Mouse (Mus musculus) adrenal gland, adult 2 months (tissue): Measurements from ENCODE around the gene Stat6. TPM values are rescaled to one million over a fixed set of nuclear protein-coding genes. Genes with fewer than 3 reads are reported as not detected.
A peak's percentile ranks its signal among the peaks of the same experiment; 100 is the strongest.

Experiments used
- DNase-seq: peaks from one replicate; pipeline ENCODE4 v3.0.0; 2021
- long read RNA-seq: library from polyadenylated mRNA; stranded (forward); transcript quantifications from one replicate; pipeline ENCODE4 v2.0.0, GENCODE M21; 2021
- polyA plus RNA-seq: library from polyadenylated mRNA; depleted of rRNA; stranded (reverse); fragments of >200 nt; gene quantifications from 2 replicates; pipeline ENCODE4 v1.2.3, GENCODE M21; 2012; rRNA removed
- total RNA-seq, 2 experiments: library from RNA; stranded (reverse); gene quantifications; 2 replicates each; pipeline ENCODE4 v1.2.3; 2021

The Stat6 gene
- total RNA-seq = 100 to 1,000 TPM in 1 of 2 experiments, 10 to 100 TPM in 1; 88.3 to 109 TPM
- polyA plus RNA-seq = 67.6 and 83.8 TPM in 2 replicates
- long read RNA-seq, transcript Stat6-201 (22 exons, 3,775 nt) = major isoform, 48 of 62 reads
- long read RNA-seq, partial matches to known transcripts = 7 of 62 reads
- long read RNA-seq, other reads (novel, unspliced or antisense) = 7 of 62 reads

GRCm38 (mm10) chr10:127642772-127643552, at the start of gene Stat6:
TSS of gene Stat6 (plus strand) at chr10:127642986.
- peak; percentile 90 for DNase-seq

- DNase-seq = no peak
Measured at GRCm38 (mm10) chr10:127594405-127594804, 48.4 kb upstream of the Stat6 start.

DNA sequence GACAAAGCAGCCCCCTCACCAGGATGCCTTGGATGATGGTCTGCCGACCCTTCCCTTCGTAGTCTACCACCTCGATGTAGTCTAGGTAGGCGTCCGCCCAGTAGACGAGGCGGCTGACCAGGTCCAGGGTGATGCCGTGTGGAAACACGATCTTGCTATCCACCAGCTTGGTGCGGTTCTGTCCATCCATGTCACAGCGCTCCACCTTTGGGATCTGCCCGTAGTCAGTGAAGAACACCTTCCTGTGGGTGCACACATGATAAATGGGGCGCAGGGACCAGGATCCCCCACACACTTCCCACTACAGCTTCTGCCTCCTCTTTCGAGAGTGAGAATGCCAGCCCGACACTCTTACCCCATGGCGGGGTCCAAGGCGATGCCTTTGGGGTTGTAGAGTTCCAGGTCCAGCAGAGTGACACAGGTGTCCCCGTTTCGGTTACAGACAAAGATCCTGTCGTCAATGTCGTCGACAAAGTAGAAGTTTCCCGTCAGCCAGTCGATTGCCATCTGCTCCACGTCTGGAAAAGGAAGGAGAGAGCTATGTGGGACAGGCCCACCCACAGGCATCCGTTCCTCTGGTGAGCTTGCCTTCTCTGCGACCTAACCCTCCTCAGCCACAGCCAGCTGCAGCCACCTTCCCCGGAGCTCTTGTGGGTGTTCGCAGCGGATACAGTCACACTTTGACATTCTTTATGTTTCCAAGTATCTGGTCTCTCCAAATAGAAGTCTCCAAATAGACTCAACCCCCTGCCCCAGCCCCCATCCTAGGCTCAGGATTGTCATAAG, 47.7 kb upstream of the Stat6 start:
- DNase-seq = no peak

GRCm38 (mm10) chr10:127596321-127596941, 46.4 kb upstream of the Stat6 start:
- DNase-seq = peak; percentile 79

GRCm38 (mm10) chr10:127597311-127597901, 45.4 kb upstream of the Stat6 start:
- DNase-seq = peak; percentile 66

- DNase-seq = no peak
Measured at GRCm38 (mm10) chr10:127598607-127599006, 44.2 kb upstream of the Stat6 start.

DNA sequence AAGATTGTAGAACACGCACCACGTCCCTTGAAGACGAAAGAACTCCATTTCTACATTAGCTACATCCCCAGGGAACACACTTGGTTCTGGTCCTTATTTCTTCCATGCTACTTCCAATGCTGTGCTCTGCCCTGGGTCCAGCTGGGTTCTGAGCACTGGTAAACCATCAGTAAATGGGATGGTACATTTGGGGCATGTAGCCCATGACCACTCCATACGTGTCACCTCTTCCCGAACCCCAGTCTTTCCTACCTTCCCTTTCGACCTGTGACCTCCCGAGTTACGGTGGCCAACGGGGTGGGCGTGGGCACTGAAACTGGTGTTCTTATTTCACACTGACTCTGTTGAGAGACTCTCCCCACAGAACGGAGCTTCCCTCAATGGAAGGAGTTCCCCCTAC, 43.5 kb upstream of the Stat6 start:
- no peak for DNase-seq

GRCm38 (mm10) chr10:127599779-127600541, 42.8 kb upstream of the Stat6 start:
- DNase-seq = peak; percentile 85

- peak; percentile 46 for DNase-seq
Measured at GRCm38 (mm10) chr10:127602194-127602593, 40.6 kb upstream of the Stat6 start.

GRCm38 (mm10) chr10:127603437-127604371, 39.1 kb upstream of the Stat6 start:
- no peak for DNase-seq

DNA sequence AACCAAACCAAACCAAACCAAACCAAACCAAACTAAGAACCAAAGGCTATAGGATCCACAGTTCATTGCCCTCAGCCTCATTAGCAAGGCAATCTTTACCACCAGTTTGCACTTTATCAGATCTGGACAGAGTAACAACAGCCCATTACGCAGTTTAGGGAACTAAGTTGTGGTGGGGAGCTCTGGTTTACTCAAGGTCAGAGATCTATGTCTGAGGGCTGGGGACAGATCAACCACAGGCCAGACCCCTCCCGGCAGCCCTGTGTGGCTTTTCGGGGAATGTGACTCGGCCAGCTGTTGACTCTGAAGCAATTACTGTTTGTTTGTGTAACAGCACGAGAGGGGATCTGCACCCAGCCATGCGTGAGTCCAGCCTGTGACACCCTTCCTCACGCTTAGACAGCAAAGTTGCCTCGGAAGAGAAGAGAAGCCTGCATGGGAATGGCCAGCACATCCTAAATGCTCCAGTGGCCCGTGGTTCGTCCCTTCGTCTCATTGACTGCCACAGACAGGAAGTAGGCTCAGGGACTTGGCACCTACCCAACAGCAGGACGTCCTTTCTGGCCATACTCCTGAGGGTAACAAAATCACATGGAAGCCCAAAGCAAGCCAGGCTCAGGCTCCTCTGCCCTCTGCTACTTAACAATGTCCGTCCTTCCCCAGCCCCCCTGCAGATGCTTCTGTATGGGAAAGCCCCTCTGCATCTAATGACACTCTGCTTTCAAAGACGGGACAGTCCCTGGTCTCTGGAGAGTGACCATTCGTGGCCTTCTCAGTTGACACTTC, 38.1 kb upstream of the Stat6 start:
- DNase-seq = peak; percentile 70

- DNase-seq = no peak
Measured at GRCm38 (mm10) chr10:127605251-127605547, 37.6 kb upstream of the Stat6 start.

DNA sequence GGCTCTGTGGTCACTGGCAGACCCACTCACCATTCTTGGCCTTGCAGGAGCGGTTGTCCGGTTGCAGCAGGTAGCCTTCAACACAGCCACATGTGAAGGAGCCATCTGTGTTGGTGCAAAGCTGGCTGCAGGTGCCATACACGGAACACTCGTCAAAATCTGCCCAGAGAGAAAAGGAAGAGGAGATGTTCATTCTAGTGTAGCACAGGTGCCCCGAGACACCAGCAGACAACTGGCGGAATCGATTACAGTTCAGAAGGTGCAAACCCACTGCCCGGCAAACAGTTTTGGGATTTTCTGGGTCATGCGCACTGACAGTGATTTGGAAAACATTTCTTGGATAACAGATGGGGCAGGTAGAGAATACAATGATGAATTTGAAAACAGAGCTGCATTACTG, 37.0 kb upstream of the Stat6 start:
- no peak for DNase-seq

DNA sequence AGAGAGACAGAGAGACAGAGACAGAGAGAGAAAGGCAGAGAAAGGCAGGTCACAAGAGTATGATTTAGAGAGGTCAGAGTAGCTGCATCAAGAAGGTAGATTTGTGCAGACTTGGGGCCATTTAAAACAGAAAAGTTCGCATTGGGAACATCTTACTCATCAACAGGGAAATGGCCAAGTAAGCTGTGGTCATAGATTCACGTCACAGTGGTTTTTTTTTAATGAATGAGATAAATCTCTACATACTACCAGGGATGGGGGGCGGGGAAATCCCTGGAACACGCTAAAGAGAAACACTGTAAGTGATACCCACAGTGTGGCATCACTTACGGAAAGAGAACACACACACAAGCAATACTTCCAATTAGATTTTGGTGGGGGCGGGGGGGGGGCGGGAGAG, 35.7 kb upstream of the Stat6 start:
- no peak for DNase-seq

GRCm38 (mm10) chr10:127609415-127610065, 33.2 kb upstream of the Stat6 start:
- no peak for DNase-seq

DNA sequence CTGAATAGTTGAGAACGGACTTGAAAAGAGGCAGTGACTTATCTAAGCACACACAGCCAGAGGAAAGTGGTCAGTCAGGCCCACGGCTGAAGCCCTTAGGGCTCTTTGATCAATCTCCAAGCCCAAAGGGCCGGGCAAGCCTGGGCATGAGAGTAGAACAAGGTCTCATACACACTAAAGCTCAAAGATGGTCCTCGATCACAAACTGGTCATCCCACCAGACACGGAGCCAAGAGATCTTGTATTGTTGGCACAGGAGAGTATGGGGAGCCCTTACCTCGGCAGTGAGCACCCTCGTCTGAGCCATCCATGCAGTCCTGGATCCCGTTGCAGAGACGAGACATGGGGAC, 32.7 kb upstream of the Stat6 start:
- no peak for DNase-seq

GRCm38 (mm10) chr10:127612079-127612775, 30.6 kb upstream of the Stat6 start:
- no peak for DNase-seq
